Mouse (Mus musculus): ENCODE data around the gene Apool.

DNA sequence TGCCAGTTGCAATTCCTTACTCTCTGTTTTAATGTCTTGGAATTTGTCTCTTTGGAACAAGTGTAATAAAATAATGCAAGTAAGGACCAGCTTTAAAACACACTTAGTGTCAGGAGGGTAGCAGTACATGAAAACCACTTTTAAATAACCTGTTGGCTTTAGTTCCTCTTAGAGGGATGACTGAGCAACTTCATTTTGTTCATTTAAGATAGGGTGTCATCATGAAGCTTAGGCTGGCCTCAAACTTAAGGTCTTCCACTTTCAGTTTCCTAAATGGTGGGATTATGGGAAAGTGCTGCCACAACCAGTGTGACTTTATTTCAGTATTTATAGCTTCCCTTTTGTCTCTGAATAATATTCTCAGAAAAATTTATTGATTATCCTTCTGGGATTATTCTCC, 9.1 kb downstream of the Apool start:
- TF ChIP-seq POLR2A (IDR thresholded peaks at IDR 0.05; ENCODE audit: extremely low read depth, insufficient read depth, low read length) = no peak
- TF ChIP-seq CTCF (IDR thresholded peaks at IDR 0.05; ENCODE audit: extremely low read depth, insufficient read depth, low read length) = no peak
